Mouse (Mus musculus) heart, embryonic 16.5 days (tissue): ENCODE measurements around the gene Asic2. TPM values are rescaled to one million over a fixed set of nuclear protein-coding genes. Genes with fewer than 3 reads are reported as not detected.

Experiments used
- ATAC-seq: fragments of 200-750 bp; cut with Nextera tagmentation; replicated peaks from 2 replicates; pipeline ENCODE4 v1.8.0; 2017; ENCODE audit warnings: moderate number of reproducible peaks; ENCODE audit not compliant: insufficient read depth, low FRiP score; ENCODE audit errors: extremely low read depth
- H3K27ac ChIP-seq: fragments of 300-500 bp; sonication (generic); 2 replicates; pipeline ENCODE4 v1.5.1; 2014; ENCODE audit warnings: mild to moderate bottlenecking, low read length, control low read depth, moderate library complexity
- H3K27me3 ChIP-seq: fragments of 300-500 bp; sonication (generic); 2 replicates; pipeline ENCODE4 v1.6.1; 2014; ENCODE audit warnings: low read length, mixed read lengths; ENCODE audit not compliant: control insufficient read depth, insufficient read depth
- H3K36me3 ChIP-seq: fragments of 300-500 bp; sonication (generic); 2 replicates; pipeline ENCODE4 v1.6.1; 2014; ENCODE audit not compliant: control insufficient read depth, insufficient read depth
- H3K4me1 ChIP-seq: fragments of 300-500 bp; sonication (generic); 2 replicates; pipeline ENCODE4 v1.6.1; 2014; ENCODE audit warnings: low read length, mixed read lengths; ENCODE audit not compliant: control insufficient read depth, insufficient read depth
- H3K4me2 ChIP-seq: fragments of 300-500 bp; sonication (generic); 2 replicates; pipeline ENCODE4 v1.6.1; 2014; ENCODE audit warnings: low read depth, mild to moderate bottlenecking, control low read depth, low read length
- H3K4me3 ChIP-seq: fragments of 300-500 bp; sonication (generic); 2 replicates; pipeline ENCODE4 v1.5.1; 2014; ENCODE audit warnings: mild to moderate bottlenecking, control low read depth, low read length
- H3K9ac ChIP-seq: fragments of 300-500 bp; sonication (generic); 2 replicates; pipeline ENCODE4 v1.6.1; 2014; ENCODE audit warnings: low read length, control low read depth
- H3K9me3 ChIP-seq: fragments of 300-500 bp; sonication (generic); replicated peaks from 2 replicates; pipeline ENCODE4 v1.6.1; 2016; ENCODE audit warnings: low read length; ENCODE audit not compliant: control insufficient read depth
- WGBS: fragments of 180-500 bp; shearing (Covaris S2); extraction: QIAGEN DNeasy Blood & Tissue Kit; methylation state at CpG from one replicate; pipeline ENCODE4 v1.1.7; 2014; 5-methylcytosine and 5-hydroxymethylcytosine counted together
- polyA plus RNA-seq: library from polyadenylated mRNA; unstranded; fragments of >200 nt; fragmentation: Nextera tagmentation; extraction: Ambion mirVana; gene quantifications from 2 replicates; pipeline ENCODE4 v1.2.1, GENCODE M21; 2015

Asic2 gene
- polyA plus RNA-seq, 1 experiment from 2014 or later, result not detected

DNA sequence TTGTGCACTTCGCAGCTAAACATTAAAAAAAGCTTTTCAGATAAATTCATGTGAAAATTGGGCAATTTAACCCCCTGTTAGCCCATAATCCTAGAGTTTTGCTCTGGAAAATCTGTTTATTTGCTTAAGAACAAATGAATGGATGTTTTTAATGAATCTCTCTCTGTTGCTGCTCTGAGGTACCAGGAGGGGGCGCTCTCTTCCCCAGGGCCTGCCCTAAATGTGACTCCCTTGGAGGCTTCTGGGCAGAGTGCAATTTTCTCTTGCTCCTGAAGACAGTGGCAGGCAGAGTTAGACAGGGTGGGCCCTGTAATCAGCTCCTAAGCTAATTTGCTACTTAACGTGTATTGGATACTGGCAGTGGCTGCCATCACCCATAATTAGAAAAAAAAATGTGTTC, 3.8 kb upstream of the Asic2 start:
- Histone ChIP-seq H3K4me2 (no peak overlapping the region), H3K4me3 (no peak overlapping the region), H3K27ac (no peak overlapping the region), H3K4me1 (no peaks in the 10 kb centered on the region), H3K27me3 (peaks cover 39% of the 10 kb centered on the region), H3K9me3 (no peaks in the 10 kb centered on the region), H3K36me3 (no peaks in the 10 kb centered on the region), H3K9ac (no peak overlapping the region)
- 44% methylated on average over 3 of the region's 3 CpGs for WGBS
- no peak for ATAC-seq

DNA sequence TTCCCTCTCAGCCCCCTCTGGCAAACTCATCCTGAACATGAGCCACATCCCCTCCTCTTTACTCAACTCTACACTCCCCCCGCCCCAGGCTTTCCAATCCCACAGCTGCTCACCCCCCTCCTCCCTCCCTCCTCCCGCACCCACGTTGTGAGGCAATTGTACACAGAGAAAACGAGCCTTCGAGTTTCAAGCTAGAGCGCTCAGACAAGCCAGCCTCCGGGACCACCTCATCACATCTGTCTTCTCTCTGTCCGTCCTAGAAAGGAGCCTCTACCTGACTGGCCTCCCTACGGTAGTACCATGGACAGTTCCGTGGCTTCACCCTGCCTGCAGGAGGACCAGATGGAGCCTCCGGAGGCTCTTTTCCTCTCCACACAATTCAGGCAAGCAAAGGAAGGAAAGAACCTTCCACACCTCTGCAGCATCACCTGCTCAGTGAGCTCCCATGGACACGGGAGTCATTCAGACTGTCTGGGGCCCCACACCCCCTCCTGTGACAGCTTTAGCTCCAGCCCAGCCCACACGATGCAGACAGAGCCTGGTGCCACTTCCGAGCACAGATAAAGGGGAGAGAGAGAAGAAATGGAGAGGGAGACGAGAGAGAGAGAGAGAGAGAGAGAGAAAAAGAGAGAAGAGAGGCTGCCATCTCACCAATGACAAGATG, 1.5 kb downstream of the Asic2 start:
- Histone ChIP-seq H3K9me3 (no peaks in the 10 kb centered on the region), H3K4me1 (no peaks in the 10 kb centered on the region), H3K4me2 (no peak overlapping the region), H3K27me3 (peaks cover 55% of the 10 kb centered on the region), H3K27ac (no peak overlapping the region), H3K36me3 (no peaks in the 10 kb centered on the region), H3K4me3 (no peak overlapping the region), H3K9ac (no peak overlapping the region)
- WGBS, result 13% methylated on average over 15 of the region's 15 CpGs
- no peak for ATAC-seq

GRCm38 (mm10) chr11:81965653-81966625, 2.3 kb downstream of the Asic2 start:
- H3K4me3 ChIP-seq, result no peak overlapping the region
- no peak for ATAC-seq
- H3K4me2 ChIP-seq, result no peak overlapping the region
- 60% methylated on average over 11 of the region's 11 CpGs for WGBS
- no peak overlapping the region for H3K27ac ChIP-seq
- H3K9me3 ChIP-seq, result no peaks in the 10 kb centered on the region
- peaks cover 57% of the 10 kb centered on the region for H3K27me3 ChIP-seq
- no peaks in the 10 kb centered on the region for H3K36me3 ChIP-seq
- no peak overlapping the region for H3K9ac ChIP-seq
- no peaks in the 10 kb centered on the region for H3K4me1 ChIP-seq

DNA sequence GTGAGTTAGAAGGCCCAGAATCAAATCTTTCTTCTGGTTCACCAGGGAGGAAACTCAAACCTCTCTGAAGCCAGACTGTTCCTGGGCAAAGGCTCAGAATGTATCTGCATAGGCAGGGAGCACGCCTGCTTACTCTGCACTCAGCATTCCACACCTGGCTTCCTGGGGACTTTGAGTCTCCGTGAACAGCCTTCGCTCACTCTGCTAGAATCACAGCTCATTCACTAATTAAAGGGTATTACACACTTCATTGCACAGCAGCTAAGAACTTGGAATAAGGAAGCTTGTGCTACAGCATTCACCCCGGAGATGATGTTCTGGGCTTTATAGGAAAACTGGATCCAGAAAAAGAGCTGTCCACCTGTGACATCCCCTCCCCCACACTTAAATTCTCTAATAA, 3.7 kb downstream of the Asic2 start:
- Histone ChIP-seq H3K4me1 (no peaks in the 10 kb centered on the region), H3K4me3 (no peak overlapping the region), H3K27me3 (peaks cover 47% of the 10 kb centered on the region), H3K27ac (no peak overlapping the region), H3K36me3 (no peaks in the 10 kb centered on the region), H3K9me3 (no peaks in the 10 kb centered on the region), H3K4me2 (no peak overlapping the region), H3K9ac (no peak overlapping the region)
- WGBS, result 78% methylated on average over 4 of the region's 4 CpGs
- no peak for ATAC-seq

DNA sequence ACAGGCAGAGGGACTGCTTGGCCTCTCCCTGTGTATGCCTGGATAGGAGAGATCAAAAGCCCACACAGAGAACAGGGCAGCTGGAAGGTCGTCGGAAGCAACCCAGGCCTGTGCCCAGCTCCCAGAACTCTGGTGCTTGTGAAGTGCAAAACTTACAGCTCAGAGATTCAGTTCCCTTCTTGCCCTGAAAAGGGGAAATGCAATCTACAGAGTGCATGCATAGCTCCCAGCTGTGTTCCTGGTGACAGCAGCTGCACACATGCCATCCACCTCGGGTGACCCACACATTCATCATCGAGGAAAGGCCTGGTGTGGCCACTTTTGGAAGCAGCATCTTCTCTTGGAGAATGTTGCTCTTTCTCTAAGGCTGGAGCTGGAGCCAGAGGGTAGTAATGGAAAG, 13.9 kb downstream of the Asic2 start:
- ATAC-seq, result no peak
- H3K36me3 ChIP-seq, result no peaks in the 10 kb centered on the region
- WGBS, result 44% methylated on average over 4 of the region's 4 CpGs

GRCm38 (mm10) chr11:81948021-81948420, 20.2 kb downstream of the Asic2 start:
- Histone ChIP-seq H3K9me3 (no peaks in the 10 kb centered on the region), H3K36me3 (no peaks in the 10 kb centered on the region), H3K27ac (no peak overlapping the region), H3K27me3 (no peaks in the 10 kb centered on the region), H3K4me2 (no peak overlapping the region), H3K9ac (no peak overlapping the region), H3K4me3 (no peak overlapping the region), H3K4me1 (no peaks in the 10 kb centered on the region)
- no peak for ATAC-seq
- WGBS, result 69% methylated on average over 1 of the region's 1 CpGs

More for the DNA sequence above, 13.9 kb downstream of the Asic2 start:
- Histone ChIP-seq H3K27ac (no peak overlapping the region), H3K27me3 (no peaks in the 10 kb centered on the region), H3K9me3 (no peaks in the 10 kb centered on the region), H3K4me3 (no peak overlapping the region), H3K9ac (no peak overlapping the region), H3K4me1 (no peaks in the 10 kb centered on the region), H3K4me2 (no peak overlapping the region)

DNA sequence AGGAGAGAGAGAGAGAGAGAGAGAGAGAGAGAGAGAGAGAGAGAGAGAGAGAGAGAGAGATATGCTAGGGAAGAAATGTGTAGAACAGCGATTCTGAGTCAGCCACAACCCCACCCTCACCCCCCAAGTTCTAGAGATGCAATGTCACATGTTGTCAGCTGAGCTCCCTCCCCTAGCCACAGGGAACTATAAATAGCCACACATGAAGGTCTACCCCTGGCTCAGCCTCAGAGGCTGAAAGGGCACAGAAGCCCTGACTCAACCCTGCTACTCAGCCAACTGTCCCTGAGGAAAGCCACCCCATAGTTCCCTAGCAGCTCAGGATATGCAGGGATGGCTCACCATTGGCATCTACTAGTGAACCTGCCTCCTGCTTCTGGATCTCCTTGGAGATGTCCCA, 26.1 kb downstream of the Asic2 start:
- Histone ChIP-seq H3K4me1 (0 out of 2 replicates have a peak, but pooled peaks cover 3% of the 10 kb centered on the region), H3K9me3 (no peaks in the 10 kb centered on the region), H3K4me3 (no peak overlapping the region), H3K27me3 (no peaks in the 10 kb centered on the region), H3K27ac (no peak overlapping the region), H3K4me2 (no peak overlapping the region), H3K9ac (no peak overlapping the region), H3K36me3 (no peaks in the 10 kb centered on the region)
- no peak for ATAC-seq
- 50% methylated on average over 1 of the region's 1 CpGs for WGBS

DNA sequence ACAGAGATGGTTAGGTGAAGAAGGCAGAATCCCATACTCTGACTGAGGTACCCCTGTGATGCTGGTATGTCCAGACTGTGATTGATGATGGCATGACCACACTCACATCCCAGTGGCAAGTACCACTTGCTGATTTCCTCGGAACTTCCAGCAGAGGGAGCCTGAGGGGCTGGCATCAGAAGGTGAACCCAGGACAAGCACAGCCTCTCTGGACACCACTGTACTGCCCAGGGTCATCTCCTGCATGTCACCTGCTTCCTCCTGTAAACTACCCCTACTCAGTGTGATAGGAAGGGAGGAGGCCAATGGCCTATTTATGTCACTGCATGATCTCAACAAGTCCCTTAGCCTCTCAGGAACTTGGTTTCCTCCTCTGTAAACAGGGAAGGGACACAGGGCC, 27.3 kb downstream of the Asic2 start:
- Histone ChIP-seq H3K9ac (no peak overlapping the region), H3K27ac (no peak overlapping the region), H3K27me3 (no peaks in the 10 kb centered on the region), H3K4me2 (no peak overlapping the region), H3K4me1 (0 out of 2 replicates have a peak, but pooled peaks cover 3% of the 10 kb centered on the region), H3K9me3 (no peaks in the 10 kb centered on the region), H3K36me3 (no peaks in the 10 kb centered on the region), H3K4me3 (no peak overlapping the region)
- no peak for ATAC-seq
- WGBS, result 22% methylated on average over 1 of the region's 1 CpGs

GRCm38 (mm10) chr11:81937516-81937915, 30.7 kb downstream of the Asic2 start:
- no peaks in the 10 kb centered on the region for H3K36me3 ChIP-seq
- WGBS, result 78% methylated on average over 1 of the region's 1 CpGs
- H3K4me3 ChIP-seq, result no peak overlapping the region
- H3K4me2 ChIP-seq, result no peak overlapping the region
- no peak overlapping the region for H3K27ac ChIP-seq
- H3K9ac ChIP-seq, result no peak overlapping the region
- H3K27me3 ChIP-seq, result no peaks in the 10 kb centered on the region
- no peaks in the 10 kb centered on the region for H3K9me3 ChIP-seq
- 0 out of 2 replicates have a peak, but pooled peaks cover 3% of the 10 kb centered on the region for H3K4me1 ChIP-seq
- no peak for ATAC-seq
